Mouse (Mus musculus): ENCODE measurements at regions not wholly inside any gene's neighbourhood (a gene's known extent, or its start where the extent isn't known, plus 50 kb on each side); places are given as distances from the start of the nearest gene placed in this dataset.
A peak's percentile ranks its signal among the peaks of the same experiment; 100 is the strongest.

DNA sequence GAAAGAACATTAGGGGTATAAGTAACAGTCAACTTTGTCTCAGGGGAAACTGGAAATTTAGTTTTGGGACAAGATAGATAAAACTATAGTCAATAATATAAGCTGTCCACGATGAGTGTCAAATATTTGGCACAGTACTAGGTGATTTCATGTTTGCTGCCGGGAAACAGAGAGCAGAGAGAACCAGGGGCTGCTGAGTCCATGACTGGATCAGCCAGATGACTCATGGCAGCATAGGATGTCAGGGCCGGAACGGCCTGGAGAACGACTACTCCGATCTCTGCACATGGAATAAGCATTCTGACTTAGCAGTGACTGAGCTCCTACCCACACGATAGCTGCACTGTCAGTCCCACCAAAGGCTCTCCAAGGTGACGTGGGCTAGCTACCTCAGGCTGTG lies 197.6 kb upstream of the Bmper start:
- no peak for DNase-seq (ENCODE audit: low spot score)

DNA sequence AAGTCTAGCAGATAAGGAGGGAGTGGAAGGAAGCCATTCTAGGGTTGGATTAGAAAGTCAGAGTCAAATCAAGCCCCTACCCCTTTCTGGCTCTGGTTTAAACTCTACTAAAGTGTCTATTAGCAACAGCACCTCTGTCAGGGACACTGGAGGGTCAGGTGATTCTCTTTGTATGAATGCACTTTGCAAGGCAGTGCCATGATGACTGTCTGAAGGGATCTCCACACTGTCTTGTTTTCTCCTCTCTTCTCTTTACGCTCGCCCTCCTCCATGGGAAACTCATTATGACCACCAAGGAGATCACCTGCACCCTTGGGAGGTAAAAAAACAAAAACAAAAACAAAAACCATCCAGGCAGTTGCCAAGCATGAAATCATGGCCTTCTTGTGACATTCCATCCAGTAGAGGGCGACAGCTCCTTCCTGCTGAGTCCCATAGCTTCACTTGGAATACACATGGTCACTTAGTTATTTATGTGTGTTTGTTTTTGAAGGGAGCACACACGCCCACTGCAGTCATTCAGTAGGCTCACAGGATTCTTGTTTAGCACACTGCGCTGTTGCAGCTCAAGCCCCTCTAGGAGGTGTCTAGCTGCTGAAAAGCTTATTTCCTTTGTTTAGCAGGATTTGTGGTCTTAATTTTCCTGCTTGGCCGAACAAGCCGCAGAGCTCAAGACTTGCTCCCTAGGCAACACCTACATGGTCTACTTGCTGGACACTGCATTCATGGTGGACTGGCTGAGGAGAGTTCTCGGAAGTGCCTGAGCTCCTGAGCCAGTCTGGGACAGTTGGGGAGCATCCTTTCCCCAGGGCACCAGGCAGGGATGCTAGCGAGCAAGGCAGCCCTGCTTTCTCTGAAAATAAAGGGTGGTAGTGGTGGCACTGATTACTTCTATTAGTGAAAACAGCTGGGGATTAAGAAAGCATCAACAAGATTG lies 195.2 kb upstream of the Bmper start:
- peak; percentile 62 for DNase-seq (ENCODE audit: low spot score)

DNA sequence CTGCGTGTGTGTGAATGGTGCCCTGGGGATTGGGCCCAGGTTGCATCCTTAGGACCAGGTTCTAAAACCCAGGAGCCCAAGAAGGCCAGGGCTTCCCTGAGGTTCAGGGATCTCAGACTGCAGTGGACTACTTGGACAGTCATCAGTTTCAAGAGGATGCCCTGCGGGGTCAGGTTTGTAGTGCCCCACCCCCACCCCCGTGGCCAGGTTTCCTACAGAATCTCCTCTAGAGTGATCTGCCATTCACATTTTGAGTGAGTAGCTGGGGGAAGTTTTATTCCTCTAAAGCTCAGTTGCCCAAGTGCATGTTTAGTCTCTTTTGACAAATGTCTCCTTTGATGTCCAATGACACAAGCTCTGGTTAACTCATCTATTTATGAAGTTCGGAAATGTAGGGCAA lies 193.5 kb upstream of the Bmper start:
- no peak for DNase-seq (ENCODE audit: low spot score)

DNA sequence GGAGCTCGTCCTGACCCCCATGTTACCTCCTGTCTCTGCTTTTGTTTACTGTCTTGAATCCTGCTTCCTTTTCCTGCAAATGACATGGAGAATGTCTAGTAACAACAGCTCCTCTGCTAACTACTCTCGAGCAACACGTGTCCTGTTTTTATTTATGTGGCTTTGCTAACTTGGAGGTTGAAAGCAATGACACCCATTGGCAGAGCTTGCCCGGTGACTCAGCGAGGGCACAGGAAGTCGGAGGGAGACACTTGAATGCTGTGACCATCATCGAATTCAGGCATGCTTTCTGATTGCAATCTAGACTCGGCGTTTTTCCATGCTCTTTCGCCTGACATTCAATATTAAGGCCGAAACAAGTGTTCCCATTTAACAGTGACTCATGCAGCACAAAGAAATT lies 192.7 kb upstream of the Bmper start:
- no peak for DNase-seq (ENCODE audit: low spot score)

DNA sequence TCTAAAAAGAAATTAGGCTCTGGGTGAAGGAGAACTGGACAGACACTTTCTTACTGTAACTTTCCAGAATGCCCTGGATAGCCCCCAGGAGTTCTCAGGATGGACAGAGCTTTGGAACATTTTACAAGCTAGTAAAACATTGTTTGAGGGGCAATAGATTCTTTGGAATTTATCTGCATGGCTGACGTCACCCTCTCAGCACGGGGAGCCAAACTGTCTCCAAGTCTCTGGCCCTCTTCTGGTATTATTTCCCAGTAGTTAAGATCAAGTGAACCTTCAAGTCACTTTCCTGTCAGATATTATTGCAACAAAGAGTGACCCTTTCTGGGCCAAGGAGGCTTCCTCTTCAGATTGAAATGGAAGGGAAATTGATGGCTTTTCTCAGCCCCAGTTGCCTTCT lies 192.3 kb upstream of the Bmper start:
- DNase-seq (ENCODE audit: low spot score), result no peak

DNA sequence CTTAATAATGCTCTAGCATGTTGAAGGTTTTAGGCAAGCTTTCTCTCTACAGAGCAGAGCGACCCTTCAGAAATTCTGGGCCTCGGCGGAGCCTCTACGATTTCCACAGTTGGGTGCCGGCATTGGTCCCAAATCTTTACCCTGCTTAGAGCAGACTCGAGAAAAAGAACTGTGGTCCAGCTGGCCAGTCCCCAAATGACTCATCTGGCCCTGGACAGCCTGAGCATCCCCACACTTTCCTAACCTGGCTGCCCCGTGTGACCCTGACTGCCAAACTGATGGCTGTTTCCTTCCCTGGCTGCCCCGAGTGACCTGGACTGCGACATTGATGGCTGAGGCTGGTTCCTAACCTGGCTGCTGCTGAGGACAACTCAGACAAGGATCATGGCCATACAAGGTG lies 191.0 kb upstream of the Bmper start:
- no peak for DNase-seq (ENCODE audit: low spot score)

DNA sequence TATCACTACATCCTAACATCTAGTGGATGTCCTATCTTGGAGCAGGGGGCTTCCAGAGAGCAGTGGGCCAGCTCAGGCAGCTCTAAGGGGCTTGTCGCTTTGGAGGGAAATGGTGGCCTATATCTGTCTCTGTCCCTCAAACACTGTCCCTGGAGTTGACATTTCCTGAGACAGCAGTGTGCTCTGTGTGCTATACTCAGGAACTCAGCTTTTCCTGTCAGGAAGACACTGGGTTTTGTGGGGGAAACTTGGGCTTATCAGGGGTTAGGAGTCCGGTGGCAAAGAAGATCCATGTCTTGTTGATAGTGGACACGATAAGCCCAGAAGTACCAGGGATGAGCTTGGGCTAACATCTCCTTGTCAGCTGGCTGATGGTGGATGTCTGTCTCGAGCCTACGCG lies 187.6 kb upstream of the Bmper start:
- no peak for DNase-seq (ENCODE audit: low spot score)

DNA sequence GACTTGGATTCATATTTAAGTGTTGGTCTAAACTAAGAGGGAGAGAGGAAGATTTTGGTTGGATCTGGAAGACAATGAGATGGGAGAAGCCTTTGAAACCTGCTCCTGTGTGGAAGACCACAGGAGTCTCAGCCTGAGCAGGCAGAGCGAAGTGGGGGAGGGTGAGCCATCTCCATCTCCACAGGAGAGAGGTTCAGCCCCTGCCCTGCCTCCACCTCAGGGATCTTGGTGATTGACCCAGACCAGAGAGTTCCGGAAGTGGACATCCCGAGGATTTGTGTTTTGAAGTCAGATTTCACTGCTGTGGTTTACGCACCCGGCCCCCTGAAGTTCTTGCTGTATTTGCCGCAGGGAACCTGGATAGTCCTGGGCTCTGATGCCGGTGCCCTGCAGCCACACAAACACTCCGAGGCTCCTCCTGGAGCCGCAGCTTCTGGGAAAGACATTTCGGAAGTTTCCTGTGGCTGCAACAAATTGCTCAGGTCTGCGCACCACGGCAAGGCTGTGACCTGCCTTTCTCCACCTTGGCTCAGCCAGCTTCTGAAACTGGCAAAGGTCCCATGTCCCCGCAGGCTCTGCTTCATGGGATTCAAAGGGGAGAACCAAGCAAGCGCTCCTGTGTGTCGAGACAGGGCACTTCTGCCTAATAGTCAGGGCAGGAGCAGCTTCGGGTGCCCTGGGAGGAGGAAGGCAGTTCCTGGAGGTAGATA lies 186.8 kb upstream of the Bmper start:
- no peak for DNase-seq (ENCODE audit: low spot score)

DNA sequence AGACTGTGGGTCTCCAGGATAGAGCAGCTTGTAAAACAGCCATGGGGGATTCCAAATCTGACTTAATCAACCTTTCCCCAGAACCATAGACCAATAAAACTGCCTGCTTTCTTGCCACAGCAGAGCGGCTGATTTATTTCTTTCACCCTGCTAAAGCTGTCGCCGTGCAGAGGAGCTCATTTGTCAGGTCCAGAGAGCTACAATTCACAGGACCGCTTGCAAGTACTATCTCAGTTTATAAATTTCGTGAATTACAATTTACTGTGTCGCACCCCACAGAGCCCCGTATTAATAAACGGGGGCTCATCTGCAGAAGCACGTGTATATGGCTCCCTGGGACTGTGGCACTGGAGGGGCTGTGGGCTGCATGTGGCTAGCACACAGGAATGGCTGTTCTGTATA lies 185.4 kb upstream of the Bmper start:
- DNase-seq (ENCODE audit: low spot score), result no peak

DNA sequence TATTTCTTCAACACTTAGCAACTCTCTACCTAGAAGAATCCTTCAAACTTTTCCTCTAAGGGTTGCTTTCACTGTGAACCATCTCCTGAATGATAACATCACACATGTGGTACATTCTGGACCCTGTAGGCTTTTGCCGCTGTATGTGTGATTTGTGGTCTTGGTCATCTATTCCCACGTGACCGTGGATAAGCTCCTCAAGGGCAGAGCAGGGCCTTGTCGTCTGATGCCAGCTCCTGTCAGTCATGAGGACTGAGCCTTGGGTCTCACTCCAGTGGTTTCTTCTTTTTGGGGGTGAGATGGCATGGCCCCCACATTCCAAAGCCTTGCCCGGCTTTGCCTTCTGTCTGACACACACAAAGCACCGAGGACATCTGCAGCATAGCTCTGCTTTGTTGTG lies 183.3 kb upstream of the Bmper start:
- no peak for DNase-seq (ENCODE audit: low spot score)

DNA sequence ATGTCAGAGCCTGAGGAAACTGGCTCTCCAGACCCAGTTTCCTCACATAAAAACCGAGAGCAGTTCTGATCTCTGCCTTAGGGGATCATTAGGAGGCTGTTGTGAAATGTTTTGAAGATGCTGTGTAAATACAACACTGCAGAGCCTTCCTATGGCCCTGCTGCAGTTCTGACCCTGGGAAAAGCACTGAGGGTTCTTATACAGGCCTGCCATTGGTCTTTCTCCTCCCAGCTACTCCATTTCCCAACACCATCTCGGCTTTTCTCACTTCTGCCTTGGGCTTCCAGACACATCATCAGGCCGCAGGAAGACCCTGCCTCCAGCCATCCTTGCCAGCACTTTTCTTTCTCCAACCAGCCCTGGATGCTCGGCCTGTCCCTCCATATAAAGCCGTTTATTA lies 181.9 kb upstream of the Bmper start:
- no peak for DNase-seq (ENCODE audit: low spot score)

DNA sequence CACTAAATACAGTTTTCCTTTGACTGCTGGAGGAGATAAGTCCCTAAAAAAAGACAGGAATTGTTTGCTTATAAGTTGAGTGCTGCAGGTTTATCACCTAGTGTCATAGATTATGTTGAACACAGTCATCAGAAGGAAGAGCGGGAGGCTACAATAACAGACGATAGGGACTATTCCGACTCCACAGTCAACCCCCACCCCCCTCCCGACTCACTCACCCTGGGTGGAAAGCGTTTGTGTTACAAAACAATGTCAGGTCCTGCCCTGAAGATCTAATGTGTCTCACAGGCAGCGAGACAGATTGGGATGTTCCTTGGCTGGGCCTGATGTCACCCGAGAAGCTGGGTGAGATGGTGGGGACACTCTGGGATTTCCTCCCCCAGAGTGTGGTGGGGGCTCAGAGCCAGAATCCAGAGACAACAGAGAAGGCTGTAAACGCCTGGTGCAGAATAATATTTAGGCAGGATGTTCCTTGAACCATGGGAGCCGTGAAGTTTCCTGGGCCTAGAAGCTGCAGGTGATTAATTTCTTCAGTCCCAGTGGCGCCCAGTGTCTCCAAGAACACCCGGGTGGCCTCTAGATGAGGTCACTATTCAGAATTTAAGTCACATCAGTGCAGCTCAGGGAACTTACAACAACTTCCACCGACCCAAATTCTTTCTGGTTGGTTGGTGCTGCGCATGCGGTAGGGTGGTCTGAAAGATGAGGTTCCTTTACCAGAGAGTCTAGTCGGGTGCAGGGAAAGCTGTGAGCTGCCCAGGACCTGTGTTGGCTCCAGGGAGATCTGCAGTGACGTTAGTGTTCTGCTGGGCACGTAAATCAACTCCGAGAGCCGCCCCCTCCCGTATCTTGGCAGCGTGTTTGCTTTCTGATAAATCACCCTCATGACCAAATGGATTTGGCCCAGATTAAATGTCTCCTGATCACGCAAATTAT lies 181.1 kb upstream of the Bmper start:
- no peak for DNase-seq (ENCODE audit: low spot score)

DNA sequence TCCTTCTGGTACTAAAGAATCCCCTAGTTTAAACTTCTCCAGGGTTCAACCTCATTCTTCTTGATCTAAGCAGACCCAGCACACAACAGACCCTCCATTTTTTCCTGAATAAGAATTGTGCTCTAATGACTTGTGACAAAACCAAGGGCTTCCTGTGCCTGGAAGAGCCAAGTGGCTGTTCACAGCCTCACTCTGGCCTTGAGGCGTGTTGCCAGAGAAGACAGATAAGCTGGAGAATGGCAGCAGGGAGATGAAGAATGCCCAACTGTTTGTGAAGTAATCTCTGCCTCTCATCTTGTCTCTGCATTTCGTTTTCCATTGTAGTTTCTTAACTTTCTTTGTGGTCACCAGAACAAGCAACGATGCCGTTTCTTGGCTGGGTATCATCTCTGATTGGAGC lies 179.9 kb upstream of the Bmper start:
- no peak for DNase-seq (ENCODE audit: low spot score)

DNA sequence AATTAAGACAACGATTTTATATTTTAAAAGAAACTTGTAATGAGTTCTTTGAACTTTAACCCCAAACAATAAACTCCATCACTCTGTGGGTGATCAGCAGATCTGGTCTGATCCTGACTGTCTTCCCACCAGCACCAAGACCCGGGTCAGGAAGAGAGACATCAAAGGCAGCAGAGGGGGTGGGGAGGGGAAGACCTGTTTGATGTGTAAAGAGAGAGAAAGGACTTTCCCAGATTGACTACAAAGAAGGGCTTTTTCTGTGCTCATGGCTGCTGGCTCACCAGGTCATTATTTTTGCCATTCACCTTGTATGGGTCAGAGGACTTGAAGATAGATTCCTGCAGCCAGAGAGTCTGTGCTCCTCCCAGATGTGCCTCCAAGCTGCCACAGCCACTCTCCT lies 177.4 kb upstream of the Bmper start:
- DNase-seq (ENCODE audit: low spot score), result no peak

DNA sequence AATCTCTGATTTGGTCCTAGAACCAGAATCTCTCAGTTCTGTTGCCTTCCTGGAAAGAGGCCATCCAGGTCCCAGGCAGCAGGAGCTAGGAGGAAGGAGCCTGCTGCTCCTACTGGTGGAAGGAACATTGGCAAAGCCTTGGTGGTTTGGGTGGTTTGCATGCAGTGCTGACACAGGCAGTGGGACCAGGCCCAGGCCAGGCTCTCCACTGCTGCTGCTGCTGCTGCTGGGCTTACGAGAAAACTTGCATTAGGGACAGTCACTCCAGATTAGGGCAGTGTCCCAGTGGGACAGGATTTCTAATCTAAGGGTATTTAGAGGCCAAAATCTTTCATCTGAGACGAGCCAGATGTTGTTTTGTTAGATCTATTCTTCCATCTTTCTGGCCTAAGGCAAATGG lies 172.1 kb upstream of the Bmper start:
- DNase-seq (ENCODE audit: low spot score), result no peak

DNA sequence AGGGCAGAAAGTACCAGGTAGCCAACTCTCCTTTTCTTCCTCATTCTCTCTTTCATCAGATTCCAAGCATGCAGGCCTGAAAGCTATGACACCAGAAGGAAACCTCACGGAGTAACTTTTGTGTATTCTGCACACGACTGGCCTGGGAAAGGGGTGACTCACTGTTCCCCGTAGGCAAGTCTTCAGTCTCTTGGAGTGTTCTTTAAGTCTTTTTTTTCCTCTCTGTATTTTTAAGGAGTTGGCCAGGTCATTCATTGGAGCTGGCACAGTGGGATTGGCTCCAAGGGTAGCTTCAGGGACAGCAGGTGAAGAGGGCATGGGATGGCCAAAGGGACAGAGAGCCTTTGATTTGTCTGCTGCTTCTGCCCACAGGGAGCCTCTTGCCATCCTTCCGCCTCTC lies 163.3 kb upstream of the Bmper start:
- no peak for DNase-seq (ENCODE audit: low spot score)

DNA sequence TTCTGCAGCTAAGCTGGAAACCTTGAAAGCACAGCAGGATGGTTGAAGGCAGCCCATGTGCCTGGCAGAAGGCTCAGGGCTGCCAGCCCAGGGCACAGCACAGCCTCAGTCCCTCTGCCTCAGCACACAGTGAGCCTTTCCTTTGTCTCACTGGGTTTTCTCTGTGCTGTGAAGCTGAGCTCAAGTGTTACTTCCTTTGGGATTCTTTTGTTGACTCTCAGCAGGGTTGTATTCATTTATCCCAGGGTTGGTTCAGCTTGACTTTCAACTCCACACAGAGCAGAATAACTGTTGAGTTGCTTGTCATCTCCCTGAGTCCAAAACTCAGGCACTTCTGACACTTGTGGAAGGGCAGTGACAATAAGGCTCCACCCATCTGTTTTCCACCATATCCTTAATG lies 162.3 kb upstream of the Bmper start:
- DNase-seq (ENCODE audit: low spot score), result no peak

DNA sequence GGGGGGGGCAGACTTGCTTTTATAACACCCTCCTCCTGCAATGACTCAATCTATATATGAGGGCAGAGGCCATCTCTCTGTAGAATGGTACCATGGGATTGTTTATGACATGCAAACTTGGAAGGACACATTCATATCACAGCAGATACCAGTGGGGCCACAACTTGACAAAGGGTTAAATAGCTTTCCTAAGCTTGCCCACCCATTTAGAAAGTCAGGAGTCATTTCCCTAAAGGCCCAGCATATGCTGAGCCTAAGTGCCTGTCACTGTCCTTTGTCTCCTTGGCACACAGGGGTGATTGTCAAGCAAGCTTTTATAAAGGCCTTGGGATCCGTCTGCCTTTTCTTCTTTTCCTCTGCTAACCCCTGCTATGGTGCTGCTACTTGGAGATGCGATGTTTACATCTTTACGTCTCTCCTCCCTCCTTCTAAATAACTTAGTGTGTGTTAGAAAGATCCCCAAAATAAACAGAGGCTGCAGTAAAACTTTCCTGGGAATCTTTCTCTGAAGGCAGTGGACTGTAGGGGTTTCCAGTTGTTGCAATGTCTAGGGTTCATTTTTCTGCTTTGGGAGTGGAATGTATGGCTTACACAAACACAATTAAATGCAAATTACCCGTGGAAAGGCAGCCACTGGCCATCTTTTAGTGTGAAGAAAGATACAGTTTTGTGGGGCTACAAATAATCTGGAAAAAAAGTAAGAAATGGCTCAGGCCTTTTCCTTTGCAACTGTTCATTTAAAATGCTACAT lies 161.5 kb upstream of the Bmper start:
- DNase-seq (ENCODE audit: low spot score), result no peak

DNA sequence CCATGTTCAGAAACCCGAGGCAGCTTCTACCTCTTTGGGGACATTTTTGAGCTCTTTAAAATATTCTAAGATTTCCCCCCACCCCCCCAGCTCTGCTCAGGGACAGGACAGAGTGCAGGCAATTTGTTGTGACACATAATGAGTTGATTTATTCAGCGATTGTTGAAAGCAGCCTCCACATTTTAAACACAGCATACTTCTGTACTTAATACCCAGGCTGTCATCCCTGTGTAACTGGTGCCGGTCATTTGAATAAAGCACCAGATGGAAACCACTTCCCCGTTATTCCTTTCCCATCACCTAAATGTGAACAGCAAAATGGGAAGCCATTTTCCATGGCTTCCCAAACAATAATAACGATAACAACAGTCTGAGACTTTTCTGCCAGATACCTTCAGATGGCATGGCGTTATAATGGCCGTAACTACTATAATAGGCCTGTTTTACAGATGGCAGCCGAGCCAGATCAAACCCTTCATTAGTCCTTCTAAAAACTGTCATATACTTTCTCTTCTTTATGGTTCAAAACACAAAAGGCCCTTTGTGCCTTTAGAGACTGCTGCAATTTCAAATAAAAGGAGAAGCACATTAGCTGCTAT lies 160.7 kb upstream of the Bmper start:
- DNase-seq (ENCODE audit: low spot score), result no peak

DNA sequence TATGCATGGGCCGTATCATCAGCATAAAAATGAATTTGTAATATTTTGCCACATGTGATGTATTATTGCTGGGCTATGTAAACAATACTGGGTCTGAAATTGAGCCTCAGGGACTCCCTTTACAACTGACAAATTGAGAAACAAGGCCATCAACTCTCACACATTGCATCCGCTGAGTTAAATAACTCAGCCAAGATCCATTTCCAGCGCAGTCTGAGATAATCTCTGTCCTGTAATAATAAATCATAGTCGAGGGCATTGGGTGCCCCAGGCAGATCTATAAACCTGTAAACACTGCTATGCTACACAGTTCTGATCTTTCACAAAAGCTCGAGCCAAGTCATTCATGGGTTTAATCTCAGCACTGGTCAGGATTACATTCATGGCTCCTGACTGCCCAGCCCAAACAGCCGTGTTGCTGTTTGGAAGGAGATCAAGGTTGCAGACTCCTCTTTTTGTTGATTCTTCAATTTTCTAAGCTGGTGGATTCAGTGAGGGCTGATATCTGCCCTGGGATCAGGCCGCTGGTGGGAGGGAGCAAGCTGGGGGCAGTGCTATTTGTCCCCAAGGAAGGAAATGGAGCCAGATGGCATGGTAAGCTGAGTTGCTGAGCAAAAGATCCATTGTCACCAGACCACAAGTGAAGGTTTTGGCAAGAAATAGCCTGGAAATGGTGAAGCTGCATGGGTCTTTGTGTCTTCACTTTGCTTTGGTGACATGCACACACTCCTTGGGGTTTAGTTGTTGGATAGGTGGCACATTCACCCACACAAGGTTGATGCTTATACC lies 160.0 kb upstream of the Bmper start:
- DNase-seq (ENCODE audit: low spot score), result no peak

DNA sequence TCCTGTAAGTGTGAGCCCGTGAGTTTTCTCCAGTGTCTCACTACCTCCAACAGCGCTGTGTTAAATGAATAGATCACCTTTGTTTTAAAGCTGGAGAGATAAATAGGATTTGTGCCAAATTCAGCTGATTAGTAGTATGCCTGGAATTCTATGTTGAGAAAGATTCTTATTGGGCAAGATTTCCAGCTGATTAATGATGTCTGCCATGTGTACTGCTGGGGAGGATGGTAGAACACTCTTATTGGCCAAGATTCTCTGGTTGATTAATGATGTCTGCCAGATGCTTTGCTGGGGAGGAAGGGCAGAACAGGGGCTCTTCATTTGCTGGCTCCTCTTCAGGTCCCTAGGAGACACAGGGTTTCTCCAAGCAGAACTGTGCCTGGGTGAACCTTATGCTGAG lies 158.9 kb upstream of the Bmper start:
- DNase-seq (ENCODE audit: low spot score), result no peak

Data from layer of hippocampus, adult 9-10 months (tissue).